Mouse (Mus musculus) heart, postnatal 0 days (tissue): Measurements from ENCODE around the gene 6720489N17Rik. TPM values are rescaled to one million over a fixed set of nuclear protein-coding genes. Genes with fewer than 3 reads are reported as not detected.
"Not testable (repeated sequence)": the region's sequence is repeated elsewhere in the genome, so short reads cannot be mapped to it uniquely, and the experiment has no call there.

Experiments used
- ATAC-seq: fragments of 200-750 bp; cut with Nextera tagmentation; 2 replicates; pipeline ENCODE4 v1.8.0; 2017; ENCODE audit warnings: low read depth, moderate number of reproducible peaks, moderate library complexity; ENCODE audit not compliant: insufficient read depth
- DNase-seq: peaks from one replicate; pipeline ENCODE4 v3.0.0-alpha.2; 2016; ENCODE audit warnings: low spot score
- H3K27ac ChIP-seq: fragments of 300-500 bp; sonication (generic); 2 replicates; pipeline ENCODE4 v1.5.1; 2014; ENCODE audit warnings: low read depth, mild to moderate bottlenecking
- H3K27me3 ChIP-seq: fragments of 300-500 bp; sonication (generic); 2 replicates; pipeline ENCODE4 v1.6.1; 2014; ENCODE audit warnings: low read length, mixed read lengths; ENCODE audit not compliant: control insufficient read depth, insufficient read depth
- H3K36me3 ChIP-seq: fragments of 300-500 bp; sonication (generic); replicated peaks from 2 replicates; pipeline ENCODE4 v1.6.1; 2014; ENCODE audit warnings: low read length, mixed read lengths; ENCODE audit not compliant: control insufficient read depth, insufficient read depth
- H3K4me1 ChIP-seq: fragments of 300-500 bp; sonication (generic); 2 replicates; pipeline ENCODE4 v1.6.1; 2014; ENCODE audit warnings: antibody characterized with exemption; ENCODE audit not compliant: control insufficient read depth, insufficient read depth
- H3K4me2 ChIP-seq: fragments of 300-500 bp; sonication (generic); 2 replicates; pipeline ENCODE4 v1.6.1; 2014; ENCODE audit warnings: low read depth, mild to moderate bottlenecking, low read length, moderate library complexity
- H3K4me3 ChIP-seq: fragments of 300-500 bp; sonication (generic); 2 replicates; pipeline ENCODE4 v1.5.1; 2014; ENCODE audit warnings: low read depth, low read length
- H3K9ac ChIP-seq: fragments of 300-500 bp; sonication (generic); replicated peaks from 2 replicates; pipeline ENCODE4 v1.6.1; 2014; ENCODE audit warnings: low read depth, low read length, mixed read lengths
- H3K9me3 ChIP-seq: fragments of 300-500 bp; sonication (generic); replicated peaks from 2 replicates; pipeline ENCODE4 v1.6.1; 2016; ENCODE audit warnings: low read length; ENCODE audit not compliant: control insufficient read depth
- CTCF ChIP-seq: IDR thresholded peaks from 2 replicates; pipeline ENCODE4 v1.5.1; 2016; ENCODE audit warnings: antibody characterized with exemption, control low read depth, low read depth
- WGBS: fragments of 180-500 bp; shearing (Covaris S2); extraction: QIAGEN DNeasy Blood & Tissue Kit; methylation state at CpG from one replicate; pipeline ENCODE4 v1.1.7; 2014; 5-methylcytosine and 5-hydroxymethylcytosine counted together
- microRNA-seq: library from miRNA; unstranded; fragments of <30 nt; microRNA quantifications from one replicate; pipeline ENCODE4, GENCODE M21; 2016
- polyA plus RNA-seq: library from polyadenylated mRNA; unstranded; fragments of >200 nt; fragmentation: Nextera tagmentation; extraction: Ambion mirVana; gene quantifications from 2 replicates; pipeline ENCODE4 v1.2.1, GENCODE M21; 2015
- total RNA-seq: library from RNA; depleted of rRNA; stranded (reverse); fragments of >200 nt; gene quantifications from 2 replicates; pipeline ENCODE4 v1.2.3, GENCODE M21; 2014; ENCODE audit warnings: low replicate concordance; rRNA removed

Gene 6720489N17Rik
- total and polyA plus RNA-seq, 2 experiments from 2014 or later, result 3.3 to 4.9 TPM

- not testable (repeated sequence) for H3K4me3 ChIP-seq, H3K36me3 ChIP-seq, H3K27me3 ChIP-seq, DNase-seq, H3K9ac ChIP-seq, H3K9me3 ChIP-seq, H3K4me2 ChIP-seq, ATAC-seq, H3K4me1 ChIP-seq, H3K27ac ChIP-seq
- WGBS, result 17% methylated on average over 1 of the region's 1 CpGs
- TF ChIP-seq CTCF, result peak; percentile 27; the same call in 1 of the 2 replicates
These were observed 62.3 kb downstream of the 6720489N17Rik start for GRCm38 (mm10) chr13:62561696-62562095.

GRCm38 (mm10) chr13:62558189-62559110 is 65.5 kb downstream of the 6720489N17Rik start, which contains the start of gene Zfp935:
Gene Zfp935 (minus strand): TSS chr13:62558511.
- DNase-seq, H3K9me3 ChIP-seq, H3K36me3 ChIP-seq, ATAC-seq, H3K9ac ChIP-seq, H3K4me1 ChIP-seq, H3K27me3 ChIP-seq: not testable (repeated sequence)
- Histone ChIP-seq H3K4me2 (peak within 1 kb of the TSS; percentile 47), H3K4me3 (peak within 1 kb of the TSS; percentile 51), H3K27ac (peak within 1 kb of the TSS; percentile 38; the same call in 1 of the 2 replicates)
- WGBS, result 3% methylated on average over 25 of the region's 27 CpGs

Small RNAs within 50 kb of the gene (microRNA-seq; reads per million reads assigned to microRNA genes)
- gene Gm24020, result not detected

Other genes starting within 250 kb of the 6720489N17Rik start
- 0.19 TPM in 1 of 2 replicates, not detected in the other for gene Gm3604, start 241.0 kb downstream of the 6720489N17Rik start, total RNA-seq
- 2.0 TPM in 2 replicates for gene Gm3604, start 241.0 kb downstream of the 6720489N17Rik start, polyA plus RNA-seq
- gene Gm49359, start 157.3 kb downstream of the 6720489N17Rik start, total RNA-seq, result 3.7 and 6.3 TPM in 2 replicates
- 6.9 and 7.4 TPM in 2 replicates for gene Gm49359, start 157.3 kb downstream of the 6720489N17Rik start, polyA plus RNA-seq
- gene Zfp935, start 65.7 kb downstream of the 6720489N17Rik start, total RNA-seq, result 2.6 TPM in 1 of 2 replicates, not detected in the other
- gene Zfp935, start 65.7 kb downstream of the 6720489N17Rik start, polyA plus RNA-seq, result not detected in 2 replicates
- 4.9 and 7.0 TPM in 2 replicates for gene Zfp934, start 53.0 kb downstream of the 6720489N17Rik start, total RNA-seq
- 6.6 and 7.4 TPM in 2 replicates for gene Zfp934, start 53.0 kb downstream of the 6720489N17Rik start, polyA plus RNA-seq
- gene Platr25, start 136.5 kb upstream of the 6720489N17Rik start, total RNA-seq, result 0.34 and 2.0 TPM in 2 replicates
- 6.5 and 7.9 TPM in 2 replicates for gene Platr25, start 136.5 kb upstream of the 6720489N17Rik start, polyA plus RNA-seq
- gene Gm5141, start 161.6 kb upstream of the 6720489N17Rik start, total RNA-seq, result 0.31 and 4.3 TPM in 2 replicates
- 2.1 and 2.8 TPM in 2 replicates for gene Gm5141, start 161.6 kb upstream of the 6720489N17Rik start, polyA plus RNA-seq
- 0.15 and 9.6 TPM in 2 replicates for gene Fbp2, start 234.2 kb upstream of the 6720489N17Rik start, total RNA-seq
- 11.1 and 11.8 TPM in 2 replicates for gene Fbp2, start 234.2 kb upstream of the 6720489N17Rik start, polyA plus RNA-seq